Mouse (Mus musculus) mouse embryonic stem cell (cell line): ENCODE measurements at regions not wholly inside any gene's neighbourhood (a gene's known extent, or its start where the extent isn't known, plus 50 kb on each side); places are given as distances from the start of the nearest gene placed in this dataset.

Experiments used
- in situ Hi-C, 2 experiments: fragments of 300-500 bp; cut with MboI; formaldehyde crosslinking; loops; 1 replicate in 1 of 2; 3 replicates in 1 of 2; pipeline ENCODE4 v1.14.3; 2019 to 2020; ENCODE audit warnings: low sequenced_read_pairs in 2 of 2, low pct_unique_long_range_greater_than_20kb in 1 of 2, mixed read lengths in 1 of 2; ENCODE audit not compliant: unreplicated experiment in 1 of 2

GRCm38 (mm10) chr16:76540964-76541363 is 167.3 kb upstream of the Nrip1 start:
- in situ Hi-C loops, result no loop called here

- in situ Hi-C loops, result no loop called here
These were observed 166.8 kb upstream of the Nrip1 start for GRCm38 (mm10) chr16:76540328-76540923.

GRCm38 (mm10) chr16:76539669-76540068 is 166.0 kb upstream of the Nrip1 start:
- in situ Hi-C loops, result no loop called here

GRCm38 (mm10) chr16:76537871-76538270 is 164.2 kb upstream of the Nrip1 start:
- in situ Hi-C loops, result no loop called here

GRCm38 (mm10) chr16:76532928-76533217 is 159.2 kb upstream of the Nrip1 start:
- in situ Hi-C loops, result no loop called here

- in situ Hi-C loops, result no loop called here
These were observed 158.7 kb upstream of the Nrip1 start for GRCm38 (mm10) chr16:76532142-76532927.

GRCm38 (mm10) chr16:76530886-76531285 is 157.3 kb upstream of the Nrip1 start:
- in situ Hi-C loops, result no loop called here

- in situ Hi-C loops, result no loop called here
These were observed 156.0 kb upstream of the Nrip1 start for GRCm38 (mm10) chr16:76529613-76530012.

GRCm38 (mm10) chr16:76527106-76527949 is 153.7 kb upstream of the Nrip1 start:
- in situ Hi-C loops, result no loop called here

- in situ Hi-C loops, result no loop called here
These were observed 151.9 kb upstream of the Nrip1 start for GRCm38 (mm10) chr16:76525563-76525962.

GRCm38 (mm10) chr16:76524921-76525320 is 151.3 kb upstream of the Nrip1 start:
- in situ Hi-C loops, result no loop called here

GRCm38 (mm10) chr16:76521142-76521541 is 147.5 kb upstream of the Nrip1 start:
- in situ Hi-C loops, result no loop called here

- in situ Hi-C loops, result no loop called here
These were observed 147.0 kb upstream of the Nrip1 start for GRCm38 (mm10) chr16:76520643-76520993.

- in situ Hi-C loops, result no loop called here
These were observed 146.4 kb upstream of the Nrip1 start for GRCm38 (mm10) chr16:76519911-76520642.

GRCm38 (mm10) chr16:76510861-76511260 is 137.2 kb upstream of the Nrip1 start:
- in situ Hi-C loops, result no loop called here

- in situ Hi-C loops, result no loop called here
These were observed 135.6 kb upstream of the Nrip1 start for GRCm38 (mm10) chr16:76509109-76509650.

GRCm38 (mm10) chr16:76507191-76507746 is 133.6 kb upstream of the Nrip1 start:
- in situ Hi-C loops, result no loop called here

- in situ Hi-C loops, result no loop called here
These were observed 132.6 kb upstream of the Nrip1 start for GRCm38 (mm10) chr16:76506240-76506639.
